Mouse (Mus musculus): ENCODE results near the gene Dynlt1b. TPM values are rescaled to one million over a fixed set of nuclear protein-coding genes. Genes with fewer than 3 reads are reported as not detected.
A peak's percentile ranks its signal among the peaks of the same experiment; 100 is the strongest.
"Not testable (repeated sequence)": the region's sequence is repeated elsewhere in the genome, so short reads cannot be mapped to it uniquely, and the experiment has no call there.

Dynlt1b gene
- polyA plus RNA-seq, 1 experiment from 2014 or later = 627 TPM

- not testable (repeated sequence) for H3K9ac ChIP-seq (replicated peaks; ENCODE audit: low read depth, low read length); H3K4me3 ChIP-seq (ENCODE audit: low read depth, low read length); H3K27me3 ChIP-seq (ENCODE audit: control insufficient read depth, insufficient read depth, low read length); H3K4me1 ChIP-seq (ENCODE audit: control insufficient read depth, insufficient read depth, low read length); H3K36me3 ChIP-seq (ENCODE audit: control insufficient read depth, insufficient read depth, low read length); H3K9me3 ChIP-seq (ENCODE audit: control insufficient read depth, low read depth, low read length); H3K4me2 ChIP-seq (replicated peaks; ENCODE audit: low read depth, low read length); H3K27ac ChIP-seq (ENCODE audit: low read length)
- peak; percentile 62; the same call in 1 of the 2 replicates for ATAC-seq (ENCODE audit: insufficient number of reproducible peaks, insufficient read depth, low FRiP score, low read depth)
- no CpG with 5 or more reads among the region's 4 CpGs for WGBS
These were observed 37.2 kb upstream of the Dynlt1b start for GRCm38 (mm10) chr17:6392473-6393340.

DNA sequence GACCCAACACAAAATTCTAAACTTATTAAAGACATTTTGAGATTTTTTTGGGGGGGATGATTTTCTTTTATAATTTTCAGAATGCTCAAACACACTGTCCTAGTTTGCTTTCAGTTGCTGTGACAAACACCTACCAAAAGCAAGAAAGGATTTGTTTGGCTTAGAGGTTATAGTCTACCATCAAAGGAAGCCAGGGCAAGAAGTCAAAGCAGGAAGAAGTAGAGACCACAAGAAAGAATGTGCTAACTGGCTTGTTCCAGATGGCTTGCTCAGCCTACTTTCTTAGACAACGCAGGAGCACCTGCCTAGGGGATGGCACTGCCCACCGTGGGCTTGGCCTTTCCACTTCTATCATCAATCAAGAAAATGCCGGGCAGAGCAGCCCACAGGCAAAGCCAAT is 31.8 kb upstream of the Dynlt1b start:
- not testable (repeated sequence) for H3K9me3 ChIP-seq (ENCODE audit: control insufficient read depth, low read depth, low read length); H3K4me1 ChIP-seq (ENCODE audit: control insufficient read depth, insufficient read depth, low read length); H3K4me3 ChIP-seq (ENCODE audit: low read depth, low read length); H3K36me3 ChIP-seq (ENCODE audit: control insufficient read depth, insufficient read depth, low read length); H3K27me3 ChIP-seq (ENCODE audit: control insufficient read depth, insufficient read depth, low read length); H3K27ac ChIP-seq (ENCODE audit: low read length); H3K9ac ChIP-seq (replicated peaks; ENCODE audit: low read depth, low read length); ATAC-seq (ENCODE audit: insufficient number of reproducible peaks, insufficient read depth, low FRiP score, low read depth); H3K4me2 ChIP-seq (replicated peaks; ENCODE audit: low read depth, low read length)
- WGBS = no CpG with 5 or more reads among the region's 3 CpGs

GRCm38 (mm10) chr17:6398816-6399215 is 31.1 kb upstream of the Dynlt1b start:
- H3K9ac ChIP-seq (replicated peaks; ENCODE audit: low read depth, low read length); H3K9me3 ChIP-seq (ENCODE audit: control insufficient read depth, low read depth, low read length); ATAC-seq (ENCODE audit: insufficient number of reproducible peaks, insufficient read depth, low FRiP score, low read depth); H3K36me3 ChIP-seq (ENCODE audit: control insufficient read depth, insufficient read depth, low read length); H3K27ac ChIP-seq (ENCODE audit: low read length); H3K4me1 ChIP-seq (ENCODE audit: control insufficient read depth, insufficient read depth, low read length); H3K27me3 ChIP-seq (ENCODE audit: control insufficient read depth, insufficient read depth, low read length); H3K4me3 ChIP-seq (ENCODE audit: low read depth, low read length); H3K4me2 ChIP-seq (replicated peaks; ENCODE audit: low read depth, low read length): not testable (repeated sequence)
- WGBS = 33% methylated on average over 7 of the region's 7 CpGs

- ATAC-seq (ENCODE audit: insufficient number of reproducible peaks, insufficient read depth, low FRiP score, low read depth) = peak; percentile 77
These were observed 30.4 kb upstream of the Dynlt1b start for GRCm38 (mm10) chr17:6399281-6400096.

GRCm38 (mm10) chr17:6400097-6400489 is 29.8 kb upstream of the Dynlt1b start:
- ATAC-seq (ENCODE audit: insufficient number of reproducible peaks, insufficient read depth, low FRiP score, low read depth); H3K4me3 ChIP-seq (ENCODE audit: low read depth, low read length); H3K9me3 ChIP-seq (ENCODE audit: control insufficient read depth, low read depth, low read length); H3K4me1 ChIP-seq (ENCODE audit: control insufficient read depth, insufficient read depth, low read length); H3K27me3 ChIP-seq (ENCODE audit: control insufficient read depth, insufficient read depth, low read length); H3K4me2 ChIP-seq (replicated peaks; ENCODE audit: low read depth, low read length); H3K9ac ChIP-seq (replicated peaks; ENCODE audit: low read depth, low read length); H3K36me3 ChIP-seq (ENCODE audit: control insufficient read depth, insufficient read depth, low read length): not testable (repeated sequence)
- peak overlapping the region; percentile 27; the same call in 1 of the 2 replicates for H3K27ac ChIP-seq (ENCODE audit: low read length)
- 79% methylated on average over 4 of the region's 4 CpGs for WGBS

More at GRCm38 (mm10) chr17:6399281-6400096, 30.4 kb upstream of the Dynlt1b start:
- not testable (repeated sequence) for H3K36me3 ChIP-seq (ENCODE audit: control insufficient read depth, insufficient read depth, low read length); H3K27me3 ChIP-seq (ENCODE audit: control insufficient read depth, insufficient read depth, low read length); H3K9me3 ChIP-seq (ENCODE audit: control insufficient read depth, low read depth, low read length); H3K4me1 ChIP-seq (ENCODE audit: control insufficient read depth, insufficient read depth, low read length); H3K9ac ChIP-seq (replicated peaks; ENCODE audit: low read depth, low read length); H3K4me3 ChIP-seq (ENCODE audit: low read depth, low read length); H3K4me2 ChIP-seq (replicated peaks; ENCODE audit: low read depth, low read length)
- peak overlapping the region; percentile 27; the same call in 1 of the 2 replicates for H3K27ac ChIP-seq (ENCODE audit: low read length)
- 28% methylated on average over 6 of the region's 13 CpGs for WGBS

DNA sequence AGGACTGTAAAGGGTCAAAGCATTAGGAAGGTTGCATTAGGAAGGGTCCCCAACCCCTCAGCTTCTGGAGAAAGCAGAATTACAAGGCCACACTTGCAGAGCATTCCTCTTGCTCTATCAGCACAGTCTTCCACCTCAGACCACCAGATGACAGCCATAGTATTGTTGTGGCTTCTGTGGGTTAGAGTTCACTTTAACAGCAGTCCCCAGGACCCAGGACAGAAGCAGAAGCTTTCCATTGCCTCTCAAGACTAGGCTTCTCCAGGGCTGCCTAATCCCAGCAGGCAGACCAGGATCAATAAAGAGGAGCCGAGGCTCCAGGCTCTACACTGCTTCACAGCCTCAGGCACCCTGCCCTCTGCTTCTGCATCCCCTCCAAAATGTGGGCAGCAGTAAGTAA is 25.4 kb upstream of the Dynlt1b start:
- not testable (repeated sequence) for H3K4me3 ChIP-seq (ENCODE audit: low read depth, low read length); H3K36me3 ChIP-seq (ENCODE audit: control insufficient read depth, insufficient read depth, low read length); H3K4me1 ChIP-seq (ENCODE audit: control insufficient read depth, insufficient read depth, low read length); H3K9me3 ChIP-seq (ENCODE audit: control insufficient read depth, low read depth, low read length); H3K4me2 ChIP-seq (replicated peaks; ENCODE audit: low read depth, low read length); ATAC-seq (ENCODE audit: insufficient number of reproducible peaks, insufficient read depth, low FRiP score, low read depth); H3K9ac ChIP-seq (replicated peaks; ENCODE audit: low read depth, low read length); H3K27me3 ChIP-seq (ENCODE audit: control insufficient read depth, insufficient read depth, low read length); H3K27ac ChIP-seq (ENCODE audit: low read length)
- WGBS = 55% methylated on average over 1 of the region's 1 CpGs

- H3K36me3 ChIP-seq (ENCODE audit: control insufficient read depth, insufficient read depth, low read length); H3K27me3 ChIP-seq (ENCODE audit: control insufficient read depth, insufficient read depth, low read length); ATAC-seq (ENCODE audit: insufficient number of reproducible peaks, insufficient read depth, low FRiP score, low read depth); H3K9me3 ChIP-seq (ENCODE audit: control insufficient read depth, low read depth, low read length); H3K4me1 ChIP-seq (ENCODE audit: control insufficient read depth, insufficient read depth, low read length); H3K4me2 ChIP-seq (replicated peaks; ENCODE audit: low read depth, low read length); H3K9ac ChIP-seq (replicated peaks; ENCODE audit: low read depth, low read length); H3K4me3 ChIP-seq (ENCODE audit: low read depth, low read length); H3K27ac ChIP-seq (ENCODE audit: low read length): not testable (repeated sequence)
- 71% methylated on average over 1 of the region's 2 CpGs for WGBS
These were observed 22.9 kb upstream of the Dynlt1b start for GRCm38 (mm10) chr17:6406972-6407371.

- peak; percentile 80 for ATAC-seq (ENCODE audit: insufficient number of reproducible peaks, insufficient read depth, low FRiP score, low read depth)
- not testable (repeated sequence) for H3K27me3 ChIP-seq (ENCODE audit: control insufficient read depth, insufficient read depth, low read length); H3K4me1 ChIP-seq (ENCODE audit: control insufficient read depth, insufficient read depth, low read length); H3K4me3 ChIP-seq (ENCODE audit: low read depth, low read length); H3K4me2 ChIP-seq (replicated peaks; ENCODE audit: low read depth, low read length); H3K9me3 ChIP-seq (ENCODE audit: control insufficient read depth, low read depth, low read length); H3K9ac ChIP-seq (replicated peaks; ENCODE audit: low read depth, low read length); H3K36me3 ChIP-seq (ENCODE audit: control insufficient read depth, insufficient read depth, low read length); H3K27ac ChIP-seq (ENCODE audit: low read length)
- 48% methylated on average over 6 of the region's 6 CpGs for WGBS
These were observed 19.1 kb upstream of the Dynlt1b start for GRCm38 (mm10) chr17:6410713-6411213.
